Comparison of ENCODE assay signal across 17 mouse cellular contexts in genomic region chr15:5539301-5539928, GRCm38 (mm10).
A peak's percentile ranks its signal among the peaks of the same experiment; 100 is the strongest.
DNase-seq lines count a peak whose midpoint lies in the region; ATAC-seq and TF ChIP-seq lines count a peak whose summit lies in the region.
"Had no signal": no experiment of that assay in that cellular context is flagged by ENCODE, and none has a peak within 500 bp of the region (broad histone marks: within the 10 kb centered on the region; RNA-seq: fewer than 3 reads in every experiment).

No protein-coding gene starts in this region.

- no peak for ATAC-seq in liver, embryonic 11.5 days (replicated peaks; ENCODE audit: low FRiP score)
- peak; percentile 78 for ATAC-seq in CD4-positive, CD25-positive, alpha-beta regulatory T cell, adult 4 months
- peak; percentile 99 for ATAC-seq in granulocyte monocyte progenitor cell, adult 5-6 weeks (replicated peaks; ENCODE audit: poor library complexity, severe bottlenecking)
- peak; percentile 88 for ATAC-seq in monocyte, adult 5-6 weeks (replicated peaks; ENCODE audit: insufficient number of reproducible peaks, low FRiP score, low TSS enrichment, poor library complexity, severe bottlenecking)
- ATAC-seq: forebrain, embryonic 14.5 days; midbrain, embryonic 15.5 days had no signal

- no peak overlapping the region for H3K4me2 ChIP-seq in liver, embryonic 11.5 days
- H3K4me2 ChIP-seq: hindbrain, embryonic 13.5 days; midbrain, embryonic 15.5 days; stomach, embryonic 15.5 days had no signal

- peak; percentile 7 for DNase-seq in liver, adult 2 months (ENCODE audit: extremely low read depth, low read depth, low spot score)
- DNase-seq in liver, embryonic 11.5 days (ENCODE audit: low spot score) = no peak
- no peak for DNase-seq in right cerebral cortex, adult 18-20 months
- no peak for DNase-seq in thymus, postnatal 0 days (ENCODE audit: low spot score)
- no peak for DNase-seq in layer of hippocampus, adult 9-11 months
- DNase-seq: cerebellum, adult 8-10 months; gastrocnemius, postnatal 14 days; kidney, adult 9 months; right cerebral cortex, postnatal 14 days; thymus, postnatal 4 days had no signal

- no peaks in the 10 kb centered on the region for H3K79me2 ChIP-seq in liver, adult 2 months (ENCODE audit: control insufficient read depth, insufficient read depth, low read length)

- no peaks in the 10 kb centered on the region for H3K36me3 ChIP-seq in liver, adult 2 months (ENCODE audit: control insufficient read depth, insufficient read depth, low read length)
- no peaks in the 10 kb centered on the region for H3K36me3 ChIP-seq in liver, embryonic 11.5 days (ENCODE audit: control insufficient read depth, insufficient read depth, low read length)
- H3K36me3 ChIP-seq: hindbrain, embryonic 13.5 days; midbrain, embryonic 15.5 days; stomach, embryonic 15.5 days had no signal

- H3K9me3 ChIP-seq in liver, embryonic 11.5 days (ENCODE audit: control insufficient read depth, low read length) = no peaks in the 10 kb centered on the region
- H3K9me3 ChIP-seq: hindbrain, embryonic 13.5 days; midbrain, embryonic 15.5 days; stomach, embryonic 15.5 days had no signal

- no peak overlapping the region for H3K4me3 ChIP-seq in liver, adult 2 months (ENCODE audit: insufficient read depth, low read depth, low read length)
- no peak overlapping the region for H3K4me3 ChIP-seq in liver, embryonic 11.5 days (ENCODE audit: low read depth, low read length)
- H3K4me3 ChIP-seq: hindbrain, embryonic 13.5 days; midbrain, embryonic 15.5 days; stomach, embryonic 15.5 days had no signal

- TF ChIP-seq CTCF in liver, adult 2 months (IDR thresholded peaks at IDR 0.05; ENCODE audit: low read depth, low read length) = no peak

- H3K4me1 ChIP-seq in liver, adult 2 months (ENCODE audit: control insufficient read depth, insufficient read depth, low read length) = no peaks in the 10 kb centered on the region
- H3K4me1 ChIP-seq in liver, embryonic 11.5 days (replicated peaks; ENCODE audit: control insufficient read depth, insufficient read depth, low read length) = no peaks in the 10 kb centered on the region
- H3K4me1 ChIP-seq: hindbrain, embryonic 13.5 days; midbrain, embryonic 15.5 days; stomach, embryonic 15.5 days had no signal

- no peak overlapping the region for H3K27ac ChIP-seq in liver, adult 2 months (replicated peaks; ENCODE audit: insufficient read depth, low read depth, low read length)
- no peak overlapping the region for H3K27ac ChIP-seq in liver, embryonic 11.5 days (ENCODE audit: low read depth, low read length)
- H3K27ac ChIP-seq: hindbrain, embryonic 13.5 days; midbrain, embryonic 15.5 days; stomach, embryonic 15.5 days had no signal

- H3K9ac ChIP-seq in liver, adult 2 months (ENCODE audit: low read depth, low read length) = no peak overlapping the region
- H3K9ac ChIP-seq in liver, embryonic 11.5 days (ENCODE audit: low read depth, low read length) = no peak overlapping the region
- H3K9ac ChIP-seq: hindbrain, embryonic 13.5 days; midbrain, embryonic 15.5 days; stomach, embryonic 15.5 days had no signal

- no peaks in the 10 kb centered on the region for H3K27me3 ChIP-seq in liver, adult 2 months (ENCODE audit: control insufficient read depth, insufficient read depth, low read length)
- H3K27me3 ChIP-seq in liver, embryonic 11.5 days (replicated peaks; ENCODE audit: control insufficient read depth, insufficient read depth, low read length) = no peaks in the 10 kb centered on the region
- H3K27me3 ChIP-seq: hindbrain, embryonic 13.5 days; midbrain, embryonic 15.5 days; stomach, embryonic 15.5 days had no signal

- WGBS in liver, adult 2 months = 85% methylated on average over 4 of the region's 4 CpGs
- 64% methylated on average over 4 of the region's 4 CpGs for WGBS in liver, embryonic 11.5 days

- TF ChIP-seq POLR2A in liver, adult 2 months (IDR thresholded peaks at IDR 0.05; ENCODE audit: extremely low read depth, insufficient read depth, low read length) = no peak
